Mouse (Mus musculus): Measurements from ENCODE around the gene Gm20388. TPM values are rescaled to one million over a fixed set of nuclear protein-coding genes. Genes with fewer than 3 reads are reported as not detected.
A peak's percentile ranks its signal among the peaks of the same experiment; 100 is the strongest.

Gene Gm20388
- total RNA-seq, 2 experiments from 2014 or later: 6.8 to 7.8 TPM

DNA sequence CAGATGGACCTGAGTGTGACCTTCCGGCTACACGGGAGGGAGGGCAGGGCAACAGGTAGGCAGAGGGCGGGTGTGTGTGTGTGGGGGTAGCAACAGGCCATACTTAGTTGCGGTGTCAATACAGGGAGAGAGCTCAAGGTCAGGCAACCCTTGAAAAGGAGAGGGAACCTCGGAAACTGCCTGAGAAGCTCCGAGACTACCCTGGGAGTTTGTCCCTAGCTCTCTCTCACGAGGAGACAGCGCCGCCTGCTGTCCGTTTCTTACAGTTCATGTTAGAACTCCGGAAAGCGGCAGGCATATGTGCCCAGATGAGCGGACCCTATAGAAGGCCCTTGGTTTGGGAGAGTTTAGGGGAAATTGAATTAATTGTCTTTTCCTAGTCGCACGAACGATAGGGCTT, 1182.0 kb downstream of the Gm20388 start:
- peak; percentile 75 to 78 for DNase-seq
- intact Hi-C loops (cut with DNase I): loop anchor here (2.0 to 10.0 kb wide), 4 partner anchors 122 to 408 kb away; no protein-coding TSS in a partner anchor

DNA sequence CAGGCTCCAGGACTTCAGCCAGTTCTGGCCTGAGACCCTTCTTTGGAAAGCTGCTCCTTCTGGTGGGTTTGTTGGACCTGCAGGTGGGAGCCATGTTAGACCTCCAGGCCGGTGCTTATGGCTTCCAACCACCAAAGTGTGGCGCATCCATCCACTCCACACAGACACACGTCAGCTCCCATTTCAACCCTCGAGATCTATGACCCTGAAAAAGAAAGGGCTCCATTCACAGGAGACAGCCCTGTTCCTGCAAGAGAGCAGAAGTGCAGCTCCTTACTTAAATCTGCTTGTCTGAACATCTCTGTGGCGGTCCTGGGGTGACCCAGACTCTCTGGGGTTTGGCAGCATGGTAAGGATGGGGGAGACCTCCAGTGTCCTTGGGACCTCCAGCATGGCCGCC, 1182.9 kb downstream of the Gm20388 start:
- intact Hi-C loops (cut with DNase I): loop anchor here (2.0 to 10.0 kb wide), 4 partner anchors 123 to 409 kb away; no protein-coding TSS in a partner anchor

DNA sequence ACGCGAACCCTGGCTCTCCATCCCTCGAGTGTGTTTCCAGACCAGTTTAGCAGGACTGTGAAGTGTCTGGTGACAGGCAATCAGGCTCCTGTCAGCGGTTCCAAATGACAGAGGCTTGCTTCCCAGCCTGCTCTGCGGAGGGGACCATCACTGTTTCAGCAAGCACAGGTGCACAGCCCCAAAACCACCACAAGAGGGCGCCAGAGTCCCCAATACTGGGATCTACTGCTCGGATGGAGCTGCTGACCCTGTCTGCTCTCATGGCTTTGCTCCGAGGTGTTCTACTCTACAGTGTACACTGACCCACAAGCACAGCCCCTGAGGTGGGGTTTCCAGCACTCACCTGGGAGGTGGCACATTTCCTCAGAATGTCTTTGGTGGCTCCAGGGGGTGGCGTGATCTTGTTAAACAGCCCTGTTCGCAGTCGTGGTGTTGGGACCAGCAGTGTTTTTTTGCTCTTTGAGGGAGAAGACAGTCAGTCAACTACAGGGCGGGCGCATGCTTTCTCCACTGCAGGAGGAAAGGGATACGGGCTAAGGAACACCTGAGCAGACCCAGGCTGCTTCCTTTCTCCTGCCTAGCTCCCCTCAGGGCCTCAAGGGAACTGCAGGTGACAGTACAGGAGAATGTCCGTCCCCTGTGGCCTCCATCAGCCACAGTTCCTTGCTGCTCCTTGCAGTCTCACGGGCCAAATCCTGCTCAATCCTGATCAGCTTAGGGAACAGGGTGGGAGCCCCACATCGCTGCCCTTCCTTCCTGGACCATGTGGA, 1193.6 kb downstream of the Gm20388 start:
- intact Hi-C loops (cut with DNase I): no loop called here
- peak; percentile 56 to 58 for DNase-seq

More for the DNA sequence above, 1182.9 kb downstream of the Gm20388 start:
- no peak for DNase-seq

DNA sequence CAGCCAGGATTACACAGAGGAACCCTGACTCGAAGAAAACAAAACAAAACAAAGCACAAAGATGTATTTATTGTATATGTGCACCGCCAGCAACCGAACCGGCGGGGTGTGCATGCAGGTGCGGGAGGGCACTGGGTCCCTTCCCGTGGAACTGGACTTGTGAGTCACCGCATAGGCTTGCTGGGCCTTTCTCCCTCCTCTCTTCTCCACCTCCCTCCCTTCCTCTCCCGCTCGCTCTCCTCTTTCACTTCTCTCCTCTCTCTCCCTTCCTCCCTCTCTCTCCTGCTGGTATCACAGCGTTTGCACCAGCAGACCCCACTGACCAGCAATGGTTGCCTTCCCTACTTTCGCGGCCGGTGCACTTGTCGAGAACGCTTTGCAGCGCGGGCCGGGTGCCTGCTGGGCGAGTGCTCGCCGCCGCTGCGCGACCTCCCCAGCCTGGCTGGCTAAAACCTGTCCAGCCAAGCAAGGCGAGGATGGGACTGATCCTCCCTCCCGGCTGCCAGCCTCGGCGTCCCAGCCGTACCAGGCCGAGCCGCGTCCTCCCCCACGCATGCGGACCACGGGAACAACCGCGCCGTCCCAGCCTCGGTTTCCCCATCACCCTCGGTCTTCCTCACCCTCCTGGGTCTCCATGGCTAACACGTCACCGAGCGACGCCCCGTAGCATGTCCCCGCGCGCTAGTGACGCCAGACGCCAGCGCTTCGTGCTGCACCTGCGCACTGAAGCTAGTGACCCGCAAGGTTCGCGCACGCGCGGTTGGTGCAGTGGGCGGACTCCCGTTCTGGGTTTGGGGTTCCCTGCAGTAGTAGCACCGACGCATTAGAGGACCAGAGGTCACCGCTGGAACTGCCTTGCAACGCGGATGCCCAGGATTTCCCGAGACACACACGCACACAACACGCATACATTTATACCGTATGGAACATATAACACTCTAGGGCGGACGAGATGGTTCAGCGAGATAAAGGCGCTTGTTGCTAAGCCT, 1197.3 kb downstream of the Gm20388 start, which contains the start of gene Mthfsd:
Mthfsd (minus strand) TSS at position 725 of the 989 bp plus-strand sequence.
- intact Hi-C loops (cut with DNase I): no loop called here
- DNase-seq: peak; percentile 98

DNA sequence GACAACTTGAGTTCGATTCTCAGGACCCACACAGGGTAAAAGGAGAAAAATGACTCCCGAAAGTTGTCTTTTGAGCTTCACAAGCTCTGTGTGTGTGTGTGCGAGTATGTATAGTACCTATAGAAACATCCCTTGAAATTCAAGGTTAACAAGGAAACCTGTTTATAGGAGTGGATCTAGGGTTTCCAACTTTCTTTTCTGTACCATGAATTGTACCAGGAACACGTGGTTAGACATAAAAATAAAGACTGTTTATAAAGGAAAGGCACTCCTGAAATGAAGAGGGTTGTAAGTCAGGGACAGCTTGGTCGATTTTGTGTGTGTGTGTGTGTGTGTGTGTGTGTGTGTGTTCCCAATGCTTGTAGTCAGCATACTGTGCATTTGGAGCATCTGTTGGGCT, 1198.0 kb downstream of the Gm20388 start:
- no peak for DNase-seq
- intact Hi-C loops (cut with DNase I): no loop called here

GRCm38 (mm10) chr8:121111145-121111907, 1200.7 kb downstream of the Gm20388 start:
- intact Hi-C loops (cut with DNase I): no loop called here
- DNase-seq: no peak

DNA sequence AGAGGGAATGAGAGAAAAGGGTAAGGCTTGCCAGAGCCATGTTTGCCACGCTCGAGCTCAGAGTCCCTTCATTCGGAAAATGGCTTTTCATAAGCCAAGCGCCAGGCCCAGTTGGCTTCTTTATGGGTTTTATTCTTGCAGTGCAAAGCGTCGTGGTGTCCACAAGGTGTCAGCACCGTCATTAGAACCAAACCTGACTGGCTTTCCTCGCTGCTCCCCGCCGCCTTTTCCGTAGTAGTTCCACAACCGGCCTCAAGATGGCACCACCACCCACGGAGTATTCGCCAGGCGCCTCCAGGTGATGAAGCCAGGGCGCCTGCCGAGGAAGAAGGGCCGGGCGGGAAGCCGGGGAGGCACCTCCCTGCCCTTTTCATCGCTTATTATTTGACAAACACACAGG, 1202.6 kb downstream of the Gm20388 start:
- peak; percentile 92 to 97 for DNase-seq
- intact Hi-C loops (cut with DNase I): loop anchor here (2.0 kb wide), 2 partner anchors 280 to 400 kb away; no protein-coding TSS in a partner anchor

- no peak for DNase-seq
- intact Hi-C loops (cut with DNase I): loop anchor here (5.0 kb wide), 1 partner anchor 97 kb away; no protein-coding TSS in a partner anchor
Observed at GRCm38 (mm10) chr8:121115136-121115535, 1204.5 kb downstream of the Gm20388 start.

DNA sequence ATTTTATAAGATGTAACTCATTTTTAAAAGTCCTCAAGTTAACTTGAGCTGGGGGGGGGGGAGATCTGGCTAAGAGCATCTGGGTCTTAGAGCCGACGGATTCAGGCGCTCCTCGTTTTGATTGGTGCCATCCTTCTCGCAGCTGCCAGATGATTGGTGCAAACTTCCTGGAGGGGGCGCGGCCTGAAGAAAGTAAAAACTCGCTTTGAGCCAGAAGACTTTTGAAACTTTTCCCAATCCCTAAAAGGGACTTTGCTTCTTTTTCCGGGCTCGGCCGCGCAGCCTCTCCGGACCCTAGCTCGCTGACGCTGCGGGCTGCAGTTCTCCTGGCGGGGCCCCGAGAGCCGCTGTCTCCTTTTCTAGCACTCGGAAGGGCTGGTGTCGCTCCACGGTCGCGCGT, 1205.3 kb downstream of the Gm20388 start, which contains the start of gene Foxc2:
Foxc2 (plus strand) TSS at position 224 of the 400 bp plus-strand sequence.
- intact Hi-C loops (cut with DNase I): loop anchor here (5.0 kb wide), 1 partner anchor 96 kb away; no protein-coding TSS in a partner anchor
- peak; percentile 76 to 79 for DNase-seq

DNA sequence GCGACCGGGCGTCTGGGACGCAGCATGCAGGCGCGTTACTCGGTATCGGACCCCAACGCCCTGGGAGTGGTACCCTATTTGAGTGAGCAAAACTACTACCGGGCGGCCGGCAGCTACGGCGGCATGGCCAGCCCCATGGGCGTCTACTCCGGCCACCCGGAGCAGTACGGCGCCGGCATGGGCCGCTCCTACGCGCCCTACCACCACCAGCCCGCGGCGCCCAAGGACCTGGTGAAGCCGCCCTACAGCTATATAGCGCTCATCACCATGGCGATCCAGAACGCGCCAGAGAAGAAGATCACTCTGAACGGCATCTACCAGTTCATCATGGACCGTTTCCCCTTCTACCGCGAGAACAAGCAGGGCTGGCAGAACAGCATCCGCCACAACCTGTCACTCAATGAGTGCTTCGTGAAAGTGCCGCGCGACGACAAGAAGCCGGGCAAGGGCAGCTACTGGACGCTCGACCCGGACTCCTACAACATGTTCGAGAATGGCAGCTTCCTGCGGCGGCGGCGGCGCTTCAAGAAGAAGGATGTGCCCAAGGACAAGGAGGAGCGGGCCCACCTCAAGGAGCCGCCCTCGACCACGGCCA, 1206.0 kb downstream of the Gm20388 start:
- intact Hi-C loops (cut with DNase I): loop anchor here (5.0 kb wide), 1 partner anchor 96 kb away; no protein-coding TSS in a partner anchor
- no peak for DNase-seq

- intact Hi-C loops (cut with DNase I): loop anchor here (5.0 kb wide), 1 partner anchor 95 kb away; no protein-coding TSS in a partner anchor
- no peak for DNase-seq
Observed at GRCm38 (mm10) chr8:121117186-121117651, 1206.6 kb downstream of the Gm20388 start.

DNA sequence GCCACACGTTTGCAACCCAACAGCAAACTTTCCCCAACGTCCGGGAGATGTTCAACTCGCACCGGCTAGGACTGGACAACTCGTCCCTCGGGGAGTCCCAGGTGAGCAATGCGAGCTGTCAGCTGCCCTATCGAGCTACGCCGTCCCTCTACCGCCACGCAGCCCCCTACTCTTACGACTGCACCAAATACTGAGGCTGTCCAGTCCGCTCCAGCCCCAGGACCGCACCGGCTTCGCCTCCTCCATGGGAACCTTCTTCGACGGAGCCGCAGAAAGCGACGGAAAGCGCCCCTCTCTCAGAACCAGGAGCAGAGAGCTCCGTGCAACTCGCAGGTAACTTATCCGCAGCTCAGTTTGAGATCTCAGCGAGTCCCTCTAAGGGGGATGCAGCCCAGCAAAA, 1207.3 kb downstream of the Gm20388 start:
- intact Hi-C loops (cut with DNase I): loop anchor here (5.0 kb wide), 1 partner anchor 94 kb away; no protein-coding TSS in a partner anchor
- no peak for DNase-seq

GRCm38 (mm10) chr8:121118634-121119420, 1208.2 kb downstream of the Gm20388 start:
- intact Hi-C loops (cut with DNase I): loop anchor here (5.0 kb wide), 1 partner anchor 93 kb away; no protein-coding TSS in a partner anchor
- no peak for DNase-seq

DNA sequence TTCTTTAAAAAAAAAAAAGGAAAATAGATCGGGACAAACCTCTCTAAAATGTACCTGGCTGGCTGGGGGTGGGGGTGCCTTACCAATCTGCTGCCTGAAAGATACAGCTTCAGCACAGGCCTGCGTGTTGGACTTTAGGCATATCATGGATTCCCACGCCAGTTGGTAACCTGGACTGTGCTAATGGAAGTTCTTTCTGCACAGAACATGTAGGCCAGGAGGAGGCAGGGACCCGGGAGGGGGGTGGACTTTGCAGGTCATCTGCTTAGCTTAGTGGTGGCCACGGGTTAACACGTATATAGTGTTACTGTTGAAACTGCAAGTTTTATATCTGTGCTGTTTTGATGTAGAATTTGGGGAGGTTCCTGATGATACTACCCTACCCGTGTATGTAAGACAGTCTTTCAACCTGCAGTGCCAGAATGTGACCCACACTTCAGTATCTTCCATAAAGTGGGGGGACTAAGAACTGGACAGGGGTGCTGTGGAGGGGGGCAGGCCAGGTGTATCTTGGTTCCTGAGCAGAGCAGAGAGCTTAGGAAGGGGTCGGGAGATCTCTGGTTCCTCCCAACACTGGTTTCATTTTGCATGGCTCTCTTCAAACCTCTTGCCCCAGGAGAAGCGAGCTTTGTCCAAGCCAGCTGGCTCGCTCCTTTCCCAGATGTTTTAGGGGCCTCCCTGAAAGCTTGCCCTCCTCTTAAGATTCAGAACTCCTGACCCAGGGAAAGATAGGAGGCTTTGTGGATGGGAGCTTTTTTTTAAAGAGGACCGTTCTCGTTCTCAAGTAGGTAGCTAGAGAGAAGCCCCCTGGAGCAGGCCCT, 1209.2 kb downstream of the Gm20388 start:
- no peak for DNase-seq
- intact Hi-C loops (cut with DNase I): loop anchor here (5.0 kb wide), 1 partner anchor 92 kb away; no protein-coding TSS in a partner anchor

- intact Hi-C loops (cut with DNase I): no loop called here
- no peak for DNase-seq
Observed at GRCm38 (mm10) chr8:121120456-121121419, 1210.1 kb downstream of the Gm20388 start.

DNA sequence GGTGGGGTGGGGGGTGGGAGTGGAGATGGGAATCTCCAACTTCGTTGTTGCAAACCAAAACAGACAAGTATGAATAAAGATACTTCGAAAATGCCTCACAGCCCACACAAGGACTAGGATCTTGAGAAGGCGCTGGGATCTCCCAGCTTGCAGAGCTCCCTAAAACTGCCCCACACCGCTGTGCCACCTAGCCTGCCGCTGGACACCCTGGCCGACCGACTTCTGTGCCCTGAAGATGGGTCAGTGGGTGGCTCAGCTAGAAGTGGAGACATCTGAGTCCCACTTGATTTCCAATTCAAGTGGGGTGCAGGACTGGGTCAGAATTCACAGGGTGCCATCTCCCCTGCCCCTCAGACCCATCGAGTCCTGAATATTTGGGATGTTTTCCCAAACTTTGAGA, 1211.1 kb downstream of the Gm20388 start:
- DNase-seq: no peak
- intact Hi-C loops (cut with DNase I): no loop called here
